Mouse (Mus musculus) WW6 (cell line): ENCODE results near the gene Cfap61.
A peak's percentile ranks its signal among the peaks of the same experiment; 100 is the strongest.

Source experiments
- DNase-seq: peaks from one replicate; pipeline ENCODE4 v3.0.0-alpha.2; 2013; ENCODE audit warnings: low read depth, low spot score

Gene Cfap61

GRCm38 (mm10) chr2:146010816-146011215 lies 76.2 kb downstream of the Cfap61 start:
- no peak for DNase-seq

DNA sequence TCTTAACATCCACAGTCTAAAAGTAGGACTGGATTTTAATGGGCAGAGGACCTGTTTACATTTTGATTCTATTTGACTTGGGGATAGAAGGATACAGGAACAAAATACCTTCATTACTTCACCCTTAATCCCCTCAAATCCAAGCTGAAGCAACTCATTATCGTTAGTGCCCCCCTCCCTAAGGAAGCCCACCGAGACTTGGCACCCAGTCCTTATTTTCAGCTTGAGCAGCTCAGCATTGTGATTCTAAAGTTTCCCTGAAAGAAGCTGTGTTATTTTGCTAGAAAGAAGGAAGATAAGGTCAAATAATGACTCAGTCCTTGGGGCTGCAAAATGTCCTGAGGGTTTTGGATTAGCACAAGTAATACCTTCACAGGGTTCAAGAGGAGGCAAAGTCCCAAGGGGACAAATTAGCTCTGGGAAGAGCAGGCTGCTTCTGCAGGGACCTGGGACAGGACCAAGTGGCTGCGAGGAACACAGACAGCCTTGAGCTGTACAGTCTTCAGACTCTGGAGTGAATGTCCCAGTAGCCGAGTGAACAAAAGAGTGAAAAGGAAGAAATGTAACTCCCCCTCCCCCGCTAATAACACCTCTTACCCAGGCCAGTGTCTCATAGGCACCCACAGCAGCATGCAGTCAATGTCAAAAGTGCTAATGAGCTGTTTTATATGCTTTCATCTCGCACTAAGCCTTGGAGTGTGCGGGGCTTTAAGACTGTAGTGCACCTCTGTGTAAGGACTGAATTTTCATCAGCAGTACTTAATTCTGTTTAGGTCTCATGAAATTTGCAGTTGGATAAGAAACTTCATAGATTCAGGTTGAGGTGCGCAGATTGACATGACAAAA lies 81.0 kb downstream of the Cfap61 start:
- no peak for DNase-seq

- no peak for DNase-seq
These were observed 88.3 kb downstream of the Cfap61 start for GRCm38 (mm10) chr2:146022846-146023245.

DNA sequence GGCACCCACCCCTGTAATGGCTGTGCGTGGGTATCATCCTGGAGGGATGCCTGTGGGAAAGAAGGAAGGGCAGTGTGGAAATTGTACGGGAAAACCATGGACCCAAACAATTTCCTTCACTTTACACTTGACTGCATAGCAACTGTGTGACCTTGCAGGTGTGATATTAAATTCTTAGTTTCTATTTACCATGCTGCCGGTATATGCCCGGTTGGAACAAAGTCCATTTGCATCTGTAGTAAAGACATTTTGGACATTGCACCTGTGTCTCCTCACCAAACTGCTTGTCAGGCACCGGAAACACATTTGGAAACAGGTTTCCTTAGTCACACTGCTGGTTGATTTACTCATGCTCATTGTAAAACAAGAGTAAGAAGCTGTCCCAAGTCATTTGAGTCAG lies 109.1 kb downstream of the Cfap61 start:
- no peak for DNase-seq

DNA sequence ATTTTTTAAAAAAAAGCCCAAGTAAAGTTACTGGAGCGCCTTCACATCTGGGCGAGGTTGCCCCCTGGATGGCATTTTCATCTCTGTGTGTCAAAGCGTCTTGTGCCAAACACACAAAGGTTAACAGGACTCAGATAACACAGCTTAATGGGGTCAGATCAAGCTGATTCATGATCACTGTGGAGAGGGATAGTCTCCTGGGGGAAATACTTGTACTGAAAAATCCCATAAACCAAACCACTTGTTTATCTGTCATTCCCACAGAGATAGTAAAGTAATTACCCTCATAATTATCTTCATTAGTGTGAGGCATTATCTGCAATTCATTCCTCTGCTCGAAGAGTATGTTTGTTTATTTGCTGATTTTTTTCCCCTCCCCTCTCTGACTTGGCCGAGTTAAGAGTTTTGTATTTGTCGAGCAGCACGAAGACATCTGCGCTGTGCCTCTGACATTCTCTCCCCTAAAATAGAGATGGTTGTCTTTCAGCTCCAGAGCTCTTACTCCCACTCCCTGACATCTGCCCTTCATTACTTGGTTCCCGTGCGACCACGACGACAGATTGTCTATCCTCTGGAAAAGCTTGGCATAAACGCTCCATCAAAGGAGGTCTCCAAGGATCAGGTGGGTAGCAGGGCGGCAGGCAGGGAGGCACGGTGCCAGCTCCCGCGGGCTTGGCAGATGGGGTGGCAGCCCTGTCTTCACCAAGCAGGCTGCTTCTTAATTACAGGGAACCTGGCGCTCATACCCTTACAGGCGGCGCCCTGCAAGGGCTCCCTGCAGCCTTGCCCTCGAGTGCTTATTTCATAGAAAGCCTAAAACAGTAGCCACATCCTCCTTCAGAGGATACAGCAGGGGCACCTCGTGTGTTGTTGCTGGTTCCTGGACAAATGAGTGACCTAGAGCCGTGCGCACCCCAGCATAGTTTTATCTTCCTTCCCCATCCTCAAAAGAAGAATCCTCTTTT lies 110.6 kb downstream of the Cfap61 start:
- DNase-seq = no peak

- DNase-seq = no peak
These were observed 113.1 kb downstream of the Cfap61 start for GRCm38 (mm10) chr2:146047691-146048090.

- no peak for DNase-seq
These were observed 113.7 kb downstream of the Cfap61 start for GRCm38 (mm10) chr2:146048221-146048829.

GRCm38 (mm10) chr2:146049339-146049738 lies 114.8 kb downstream of the Cfap61 start:
- DNase-seq = no peak

DNA sequence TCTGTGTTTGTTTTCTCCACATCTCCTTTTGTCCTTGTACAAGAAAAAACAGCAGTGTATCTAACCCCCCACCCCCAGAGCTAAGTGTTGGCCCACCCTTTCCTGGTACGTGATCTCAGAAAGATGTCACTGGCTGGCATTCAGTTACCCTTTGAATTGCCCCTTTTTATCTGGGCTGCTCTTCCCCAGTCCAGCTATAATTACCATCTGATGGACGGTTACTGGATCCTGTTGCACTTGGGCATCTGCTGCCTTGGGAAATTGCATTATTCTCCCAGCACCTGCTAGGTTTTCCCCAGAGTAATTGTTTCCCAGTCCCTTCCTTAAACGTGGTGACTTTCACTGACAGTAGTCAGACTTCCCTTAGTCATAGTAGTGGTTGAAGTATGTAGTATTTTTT lies 115.5 kb downstream of the Cfap61 start:
- DNase-seq = no peak

- no peak for DNase-seq
These were observed 116.8 kb downstream of the Cfap61 start for GRCm38 (mm10) chr2:146051334-146051733.

DNA sequence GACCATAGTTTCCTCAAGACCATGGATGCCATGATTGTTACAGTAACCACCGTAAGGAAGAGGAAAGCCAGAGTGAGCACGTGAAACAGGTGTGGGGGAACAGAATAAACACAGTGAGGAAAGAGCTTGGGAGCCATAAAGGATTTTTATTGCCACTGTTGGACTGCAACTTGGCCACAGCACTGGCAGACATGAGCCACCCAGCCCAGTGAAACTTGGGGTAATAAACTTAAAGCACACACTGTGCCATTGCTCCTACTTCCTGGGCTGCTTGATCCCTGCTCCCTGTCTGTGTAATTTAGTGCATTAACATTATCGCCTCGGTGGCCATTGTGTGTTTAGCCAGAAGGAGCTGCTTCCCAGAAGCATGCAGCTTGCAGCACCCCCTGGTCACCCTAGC lies 122.5 kb downstream of the Cfap61 start:
- no peak for DNase-seq

DNA sequence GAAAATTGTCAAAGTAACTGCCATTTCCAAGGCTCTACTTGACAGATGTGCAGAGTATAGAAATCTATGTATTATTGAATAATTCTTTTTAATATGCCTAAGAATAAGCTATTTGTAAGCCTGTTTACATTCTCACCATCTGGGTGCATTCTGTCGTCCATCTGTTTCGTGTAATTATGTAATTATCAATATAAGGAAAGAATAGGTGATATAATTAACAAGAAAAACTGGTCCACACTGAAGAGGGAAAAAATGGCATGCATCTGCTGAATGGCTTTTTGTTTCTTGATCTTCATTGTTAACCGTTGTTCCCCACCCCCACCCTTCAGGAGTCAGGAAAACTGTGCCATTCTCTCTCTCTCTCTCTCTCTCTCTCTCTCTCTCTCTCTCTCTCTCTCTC lies 124.2 kb downstream of the Cfap61 start:
- DNase-seq = no peak

DNA sequence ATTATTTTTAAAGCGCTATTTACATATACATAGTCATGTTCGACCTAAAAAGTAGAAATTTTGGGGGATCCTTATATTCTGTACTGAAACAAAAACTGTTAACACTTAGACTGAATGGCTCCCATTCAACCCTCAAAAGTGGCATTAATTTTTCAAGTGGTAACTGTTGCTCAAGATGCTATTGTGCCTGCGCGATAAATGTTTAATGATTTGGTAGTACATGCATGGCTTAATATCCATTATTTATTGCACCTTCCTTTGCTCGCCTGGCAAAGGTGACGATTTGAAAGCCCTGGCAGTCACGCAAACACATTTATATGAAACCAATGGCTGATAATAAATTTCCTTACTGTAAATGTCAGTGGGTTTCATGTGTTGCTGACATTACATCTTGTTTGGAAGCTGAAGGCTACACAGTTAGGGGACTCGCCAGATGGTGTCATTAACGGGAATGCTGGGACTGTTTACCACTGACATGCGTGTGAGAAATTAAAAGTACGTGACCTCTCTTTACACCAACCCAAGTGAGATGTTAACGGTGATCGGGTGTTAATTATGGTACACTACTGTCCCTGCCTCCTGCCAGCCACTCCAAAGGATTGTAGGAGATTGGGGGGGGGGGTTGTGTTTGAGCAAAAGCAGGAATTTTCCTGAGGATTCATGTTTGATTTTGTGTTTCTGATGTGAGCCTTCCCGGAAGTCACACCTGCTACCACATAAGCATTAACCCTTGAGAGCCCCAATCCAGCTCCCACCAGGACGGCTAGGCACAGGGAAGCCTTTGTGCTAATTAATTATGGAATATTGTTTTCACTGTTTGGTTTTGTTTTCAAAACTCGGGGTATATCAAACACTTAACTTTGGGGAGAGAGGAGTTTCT lies 127.1 kb downstream of the Cfap61 start:
- DNase-seq = no peak

- DNase-seq = peak; percentile 58
These were observed 127.9 kb downstream of the Cfap61 start for GRCm38 (mm10) chr2:146062330-146063092.

DNA sequence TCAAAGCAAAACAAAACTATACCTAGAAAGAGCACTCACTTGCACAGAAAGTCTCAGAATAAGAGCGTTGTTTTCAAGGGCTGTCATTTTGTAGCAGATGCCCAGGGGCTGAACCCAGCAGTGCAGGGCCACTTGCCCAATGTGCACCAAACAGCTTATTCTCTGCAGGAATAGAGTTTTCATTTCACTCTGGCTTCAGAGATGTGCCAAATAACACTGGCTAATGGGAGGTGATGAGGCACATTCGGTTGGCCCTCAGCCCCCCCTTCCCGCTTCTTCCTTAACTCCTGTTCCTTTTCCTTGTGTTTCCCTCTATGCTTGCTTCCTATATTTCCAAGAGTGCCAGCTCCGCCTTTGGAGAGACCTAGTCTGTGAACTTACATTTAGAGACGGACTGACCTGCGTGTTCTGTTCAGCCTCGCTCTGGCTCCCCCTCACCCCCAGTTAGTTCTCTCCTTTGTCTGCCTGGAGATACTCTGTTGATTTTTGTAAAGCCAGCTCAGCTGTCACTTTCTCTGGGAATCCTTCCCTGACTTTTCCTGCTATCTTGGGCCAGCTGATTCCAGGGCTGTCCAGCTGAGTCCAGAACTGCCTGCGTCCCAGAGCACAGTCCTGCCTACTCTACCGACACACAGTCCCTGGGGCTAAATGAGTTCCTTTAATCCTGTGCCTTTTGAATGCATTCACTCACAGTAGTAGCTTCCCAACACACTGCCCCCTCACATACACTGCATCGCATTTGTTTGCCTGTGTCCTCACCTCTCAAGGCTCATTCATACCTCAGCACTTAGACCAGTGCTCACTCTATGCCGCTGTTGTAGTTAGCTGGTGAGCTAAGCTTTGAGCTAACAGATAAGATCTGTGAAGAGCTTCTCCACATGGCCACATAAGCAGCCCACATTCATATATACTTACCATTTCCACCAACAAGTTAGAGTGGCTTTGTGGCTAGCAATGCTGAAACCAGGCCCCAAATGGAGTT lies 128.8 kb downstream of the Cfap61 start:
- DNase-seq = no peak

DNA sequence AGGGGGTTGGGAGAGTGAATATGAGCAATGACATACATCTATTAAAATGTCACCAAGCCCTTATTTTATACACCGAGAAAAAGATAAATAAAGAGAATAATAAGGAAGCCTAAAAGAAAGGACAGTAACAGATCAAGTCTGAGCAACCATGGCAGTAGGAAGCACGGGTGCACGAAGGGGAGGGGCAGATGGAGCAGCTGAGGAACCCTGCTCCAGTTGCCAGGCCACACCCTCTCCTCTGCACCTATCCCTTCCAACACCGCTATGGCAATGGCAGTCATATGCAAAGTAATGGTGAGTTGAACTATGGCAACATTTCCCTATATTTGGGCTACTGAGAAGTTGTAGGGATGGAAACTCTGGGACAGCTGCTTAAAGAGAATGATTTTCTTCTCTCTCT lies 132.8 kb downstream of the Cfap61 start:
- DNase-seq = no peak

- no peak for DNase-seq
These were observed 138.7 kb downstream of the Cfap61 start for GRCm38 (mm10) chr2:146073300-146073699.

GRCm38 (mm10) chr2:146077117-146077516 lies 142.5 kb downstream of the Cfap61 start:
- DNase-seq = no peak

DNA sequence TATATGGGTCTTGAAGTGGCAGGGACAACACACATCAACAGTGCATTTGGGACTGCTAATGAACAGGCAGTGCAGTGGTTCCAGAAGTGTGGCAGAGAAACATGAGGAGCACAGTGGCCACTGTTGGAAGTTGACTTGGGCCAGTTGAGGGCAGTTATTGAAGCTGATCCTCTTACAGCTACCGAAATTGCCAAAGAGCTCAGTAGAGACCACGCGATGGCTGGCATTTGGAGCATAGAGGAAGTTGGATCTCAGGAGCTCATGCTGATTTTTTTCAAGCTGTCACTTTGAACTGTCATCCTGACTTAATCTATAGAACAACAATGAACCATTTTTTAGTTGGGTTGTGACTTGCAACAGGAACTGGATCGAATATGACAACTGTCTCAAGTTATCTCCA lies 145.7 kb downstream of the Cfap61 start:
- no peak for DNase-seq
